Mouse (Mus musculus) cerebellum, adult 9-10 months (tissue): ENCODE data around the gene Luc7l2.

Experiments used
- DNase-seq: peaks from one replicate; pipeline ENCODE4 v3.0.0; 2022

Luc7l2 gene

DNA sequence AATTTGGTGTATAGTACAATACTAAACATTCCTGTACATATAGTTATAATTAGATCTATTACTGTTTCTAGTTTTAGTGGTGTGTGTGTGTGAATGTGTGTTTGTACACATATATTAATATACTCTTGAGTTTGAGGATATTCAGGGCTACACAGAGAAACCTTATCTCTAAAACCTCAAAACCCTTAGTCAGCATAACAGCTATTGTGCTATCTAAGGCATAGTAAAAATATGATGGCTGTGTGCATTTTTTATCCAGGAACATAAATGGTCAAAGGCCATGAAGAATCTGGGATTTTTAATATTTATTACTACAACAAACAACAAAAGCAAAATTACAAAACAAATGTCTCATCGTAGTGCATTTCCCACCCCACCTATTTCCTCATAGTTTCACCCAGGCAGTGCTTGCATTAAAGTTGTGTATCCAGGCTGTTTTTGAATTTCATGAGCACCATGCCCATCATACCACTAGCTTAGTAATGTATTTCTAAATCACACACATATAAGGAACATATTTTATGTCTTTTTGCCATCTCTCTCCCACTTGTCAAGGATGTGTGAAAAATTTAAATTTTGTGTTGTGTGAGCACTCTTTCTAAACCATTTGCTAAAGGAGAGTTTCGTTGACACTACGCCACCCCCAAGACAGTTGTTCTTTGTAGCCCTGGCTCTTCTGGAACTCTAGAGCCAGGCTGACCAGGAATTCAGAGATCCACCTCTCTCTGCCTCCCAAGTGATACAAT is 29.2 kb downstream of the Luc7l2 start:
- DNase-seq, result no peak

DNA sequence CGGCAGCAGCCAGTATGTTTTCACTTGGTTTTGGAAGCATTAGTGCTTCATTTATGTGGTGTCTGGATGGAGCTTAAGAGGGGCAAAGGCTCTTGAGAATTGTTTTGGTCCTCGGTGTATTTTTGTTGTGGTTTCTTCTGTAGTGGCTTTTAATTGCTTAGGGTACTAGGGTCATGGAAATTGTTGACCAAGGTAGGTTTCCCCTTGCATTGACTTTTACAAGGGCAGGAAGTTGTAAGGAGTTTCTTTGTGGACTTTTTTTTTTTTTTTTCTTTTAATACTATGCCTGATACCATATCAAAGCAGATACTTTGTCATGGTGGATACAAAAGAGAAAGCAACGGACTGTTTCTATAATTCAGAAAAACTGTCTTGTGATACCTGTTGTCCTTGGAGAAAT is 30.6 kb downstream of the Luc7l2 start:
- DNase-seq, result no peak

DNA sequence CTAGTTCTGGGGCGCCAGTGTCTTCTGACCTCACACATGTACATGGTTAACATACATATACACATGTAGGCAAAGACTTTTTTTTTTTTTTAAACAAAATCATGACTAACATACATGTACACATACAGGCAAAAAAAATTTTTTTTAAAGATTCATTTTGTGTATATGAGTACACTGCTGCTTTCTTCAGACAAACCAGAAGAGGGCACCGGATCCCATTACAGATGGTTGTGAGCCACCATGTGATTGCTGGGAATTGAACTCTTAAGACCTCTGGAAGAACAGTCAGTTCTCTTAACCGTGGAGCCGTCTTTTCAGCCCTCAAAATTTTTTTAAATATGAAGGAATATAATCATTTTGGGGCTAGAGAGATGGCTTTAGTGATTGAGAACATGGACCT is 46.3 kb downstream of the Luc7l2 start:
- no peak for DNase-seq

DNA sequence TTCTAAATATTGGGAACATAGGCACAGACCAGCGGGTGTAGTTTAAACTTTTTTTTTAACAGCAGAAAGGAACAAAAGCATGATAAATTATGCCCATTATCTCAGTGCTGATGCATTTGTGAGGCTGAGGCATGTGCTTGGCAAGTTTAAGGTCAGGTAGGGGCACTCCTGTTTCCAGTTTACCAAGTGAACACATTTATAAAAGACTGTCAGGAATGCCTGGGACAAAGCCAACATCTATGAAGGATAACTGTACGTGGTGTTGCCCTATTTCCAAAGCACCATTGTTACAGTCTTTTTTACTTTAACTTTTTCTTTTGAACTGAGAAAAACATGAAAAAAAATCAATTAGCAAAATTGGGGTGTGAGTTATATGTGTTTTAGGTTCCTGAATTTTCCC is 58.8 kb downstream of the Luc7l2 start:
- no peak for DNase-seq

DNA sequence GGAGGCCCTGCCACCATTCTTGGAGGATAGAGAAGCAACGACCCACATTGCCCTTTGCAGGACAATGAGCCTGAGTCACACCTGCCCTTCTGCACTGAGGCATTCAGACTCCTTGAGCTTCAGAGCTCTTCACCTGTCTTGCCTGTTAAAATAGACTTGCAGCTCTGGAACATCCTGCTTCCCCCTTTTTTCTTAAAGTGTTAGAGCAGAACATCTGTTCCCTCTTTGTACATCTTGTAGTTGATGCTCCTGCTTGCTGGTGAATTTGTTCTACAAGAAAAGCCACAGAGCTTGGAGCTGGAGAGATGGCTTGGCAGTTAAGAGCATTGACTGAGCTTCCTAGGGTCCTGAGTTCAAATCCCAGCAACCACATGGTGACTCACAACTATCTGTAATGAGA is 71.3 kb downstream of the Luc7l2 start:
- DNase-seq, result no peak

DNA sequence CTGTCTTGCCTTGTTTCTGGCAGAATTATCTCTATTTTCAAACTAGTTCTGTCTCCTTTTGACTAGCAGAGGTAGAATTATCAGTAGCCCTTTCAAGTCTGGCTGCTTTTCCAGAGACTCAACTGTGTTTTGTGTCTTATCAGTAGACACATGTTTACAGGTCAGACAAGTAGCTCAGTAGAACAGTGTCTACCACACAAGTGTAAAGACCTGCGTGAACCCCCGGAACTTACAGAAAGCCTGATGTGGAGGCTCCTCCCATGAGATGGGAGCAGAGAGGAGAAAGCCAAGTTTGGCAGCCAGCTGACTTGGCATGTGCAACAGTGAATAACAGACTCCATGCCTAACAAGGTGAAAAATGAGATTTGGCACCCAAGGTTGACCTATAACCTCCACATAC is 72.3 kb downstream of the Luc7l2 start:
- no peak for DNase-seq

DNA sequence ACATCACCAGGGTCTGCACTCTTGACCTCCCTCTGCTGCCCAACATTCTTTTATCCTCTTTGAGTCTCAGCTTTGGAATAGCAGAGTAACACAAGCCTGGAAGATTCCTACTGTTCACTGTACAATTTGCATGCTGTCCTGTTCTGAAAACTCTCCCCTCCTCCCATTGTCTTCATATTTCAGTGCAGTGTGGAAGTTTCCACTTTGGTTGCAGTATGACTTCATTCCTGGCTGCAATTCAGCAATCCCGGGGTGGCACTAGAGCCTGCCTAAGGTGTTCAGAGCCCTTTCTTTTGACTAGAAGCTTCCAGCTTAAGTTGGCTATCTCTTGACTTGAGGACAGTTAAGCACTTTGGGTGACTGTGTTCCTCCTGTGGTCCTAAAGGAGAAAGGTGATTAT is 73.3 kb downstream of the Luc7l2 start:
- DNase-seq, result peak; percentile 68

DNA sequence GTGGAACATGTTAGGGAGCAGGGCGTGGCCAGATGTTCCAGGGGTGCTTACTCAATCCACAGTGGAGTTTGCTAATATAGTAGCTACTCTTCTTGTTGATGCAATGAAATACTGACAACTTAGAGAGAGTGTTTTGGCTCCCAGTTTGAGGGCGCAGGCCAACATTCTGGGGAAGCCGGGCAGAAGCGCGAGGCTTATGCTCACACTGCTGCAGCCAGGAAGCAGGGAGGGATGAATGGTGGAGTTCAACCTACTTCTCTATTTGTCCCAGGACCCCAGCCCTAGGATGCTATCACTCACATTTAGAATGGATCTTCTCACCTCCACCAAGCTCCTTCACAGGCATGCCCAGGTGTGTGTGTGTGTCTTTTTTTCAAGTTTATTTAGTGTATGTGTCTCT is 75.0 kb downstream of the Luc7l2 start:
- no peak for DNase-seq

DNA sequence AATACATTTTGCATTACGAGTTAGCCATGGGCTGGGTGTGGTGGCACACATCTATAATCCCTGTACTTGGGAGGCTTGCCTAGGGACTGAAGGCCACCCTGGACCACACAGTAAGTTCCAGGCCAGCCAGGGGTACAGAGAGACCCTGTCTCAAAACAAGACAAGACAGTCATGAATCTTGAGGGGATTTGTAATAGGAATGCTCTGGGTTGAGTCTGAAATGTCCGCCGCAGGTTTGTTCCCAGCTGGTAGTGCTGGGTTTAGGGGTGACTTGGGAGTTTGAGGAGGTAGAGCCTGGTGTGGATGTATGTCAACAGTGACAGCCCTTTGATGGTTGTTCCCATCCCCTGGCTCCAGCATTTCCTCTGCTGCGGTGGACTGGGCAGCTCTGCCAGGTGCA is 75.9 kb downstream of the Luc7l2 start:
- no peak for DNase-seq

DNA sequence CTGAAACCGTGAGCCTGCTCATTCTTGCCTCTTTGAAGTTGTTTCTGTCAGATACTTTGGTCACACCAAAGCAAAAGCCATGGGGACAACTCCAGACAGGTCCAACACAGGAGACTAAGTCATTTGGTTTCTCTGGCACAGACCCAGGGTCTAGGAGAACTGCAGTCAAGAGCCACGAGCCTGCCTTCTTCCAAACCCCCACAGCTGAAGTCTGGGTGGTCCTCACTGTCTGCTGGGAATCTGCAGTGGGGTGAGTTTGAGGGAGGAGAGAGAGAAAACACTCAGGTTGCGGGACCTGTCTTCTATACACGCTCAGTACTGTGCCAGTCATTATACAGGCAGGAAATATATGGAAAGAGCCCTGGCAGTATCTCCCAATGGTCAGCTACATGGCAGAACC is 76.4 kb downstream of the Luc7l2 start:
- no peak for DNase-seq

DNA sequence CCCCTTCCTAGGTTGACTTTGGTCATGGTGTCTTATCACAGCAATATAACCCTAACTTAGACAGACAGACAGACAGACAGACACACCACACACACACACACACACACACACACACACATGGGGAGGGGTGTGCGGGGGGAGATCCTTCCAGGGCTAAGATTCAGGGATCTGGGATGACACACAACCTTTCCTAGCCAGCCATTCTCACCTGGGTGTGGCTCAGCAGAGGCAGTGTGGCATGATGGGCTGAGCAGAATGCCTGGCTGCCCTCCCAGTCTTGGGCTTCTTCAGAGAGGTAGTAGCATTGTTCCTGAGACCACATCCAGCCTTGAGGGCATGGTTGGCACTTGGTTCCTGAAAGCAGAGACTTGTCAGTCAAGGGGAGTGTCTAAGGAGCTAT is 78.4 kb downstream of the Luc7l2 start:
- DNase-seq, result no peak

DNA sequence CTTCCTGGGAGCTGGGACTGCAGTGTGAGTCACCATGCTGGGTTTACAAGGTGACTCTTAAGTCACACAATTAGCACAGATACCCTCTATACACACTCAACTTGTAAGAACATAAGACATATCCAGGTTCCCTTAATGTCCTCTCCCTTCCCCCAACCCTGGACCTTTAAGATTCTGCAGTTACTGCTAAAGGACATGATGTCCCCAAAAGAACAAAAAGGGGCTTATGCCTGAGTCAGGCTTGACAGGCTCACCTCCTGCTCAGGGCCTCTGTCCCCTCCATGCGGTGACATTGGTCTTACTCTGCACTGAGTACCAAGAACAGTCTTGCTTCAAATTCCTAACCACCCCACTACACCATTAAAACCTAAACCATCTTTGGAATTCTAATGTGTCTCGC is 81.7 kb downstream of the Luc7l2 start:
- no peak for DNase-seq

DNA sequence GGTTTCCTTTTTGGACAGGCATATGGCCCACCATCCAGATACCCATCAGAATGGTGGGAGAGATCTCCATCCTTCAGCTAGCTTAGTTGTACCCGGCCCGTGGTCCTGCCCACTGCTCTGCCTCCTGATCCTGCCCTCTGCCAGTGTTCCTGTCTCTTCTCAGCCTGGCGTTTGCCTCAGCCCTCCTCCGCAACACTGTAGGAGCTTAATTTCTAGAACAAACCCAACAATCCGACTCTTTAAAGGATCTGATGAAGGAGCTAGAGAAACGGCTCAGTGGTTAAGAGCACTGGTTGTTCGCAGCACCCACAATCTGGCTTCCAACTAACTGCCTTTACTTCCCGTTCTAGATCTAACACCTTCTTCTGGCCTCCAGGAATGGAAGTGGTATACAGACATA is 83.3 kb downstream of the Luc7l2 start:
- DNase-seq, result no peak

DNA sequence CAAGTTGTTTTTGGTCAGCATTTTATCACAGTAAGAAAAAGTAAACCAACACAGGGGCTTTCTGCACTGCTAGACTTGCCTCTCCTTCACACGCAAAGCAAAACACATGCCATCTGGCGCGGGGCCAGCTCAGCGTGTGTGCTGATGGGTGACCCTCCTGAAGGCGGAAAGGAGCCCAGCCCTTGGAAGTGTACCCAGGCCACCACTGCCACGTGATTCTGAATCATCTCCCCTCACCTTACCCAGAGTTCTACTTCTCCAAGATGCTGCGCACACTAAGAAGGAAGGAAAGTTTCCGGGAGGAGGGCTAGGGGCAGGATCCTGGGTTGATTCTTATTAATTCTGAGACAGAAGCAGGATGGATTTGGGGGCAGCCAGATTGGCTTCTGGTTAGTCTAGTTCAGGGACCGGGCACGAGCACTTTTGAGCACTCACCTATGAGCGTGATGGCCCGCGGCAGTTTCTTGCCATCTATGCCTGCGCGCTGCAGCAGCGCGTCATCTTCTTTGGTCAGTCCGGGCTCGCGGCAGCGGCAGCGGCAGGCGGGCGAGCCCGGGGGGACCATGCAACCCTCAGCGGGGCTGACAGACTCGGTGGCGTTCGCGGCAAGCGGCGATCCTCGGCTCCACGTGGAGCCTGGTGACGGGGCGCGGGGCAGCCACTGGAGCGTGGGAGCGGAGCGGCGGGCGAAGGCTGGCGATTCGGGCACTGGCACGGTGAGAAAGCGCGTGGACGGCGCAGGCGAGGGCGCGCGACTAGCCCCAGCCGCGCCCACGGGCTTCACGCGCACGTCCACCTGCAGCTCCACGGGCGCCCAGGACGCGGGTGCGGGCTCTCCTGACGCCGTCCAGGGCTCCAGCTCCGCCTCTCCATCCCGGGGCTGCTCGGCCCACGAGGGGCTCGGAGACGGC is 85.1 kb downstream of the Luc7l2 start:
- no peak for DNase-seq

DNA sequence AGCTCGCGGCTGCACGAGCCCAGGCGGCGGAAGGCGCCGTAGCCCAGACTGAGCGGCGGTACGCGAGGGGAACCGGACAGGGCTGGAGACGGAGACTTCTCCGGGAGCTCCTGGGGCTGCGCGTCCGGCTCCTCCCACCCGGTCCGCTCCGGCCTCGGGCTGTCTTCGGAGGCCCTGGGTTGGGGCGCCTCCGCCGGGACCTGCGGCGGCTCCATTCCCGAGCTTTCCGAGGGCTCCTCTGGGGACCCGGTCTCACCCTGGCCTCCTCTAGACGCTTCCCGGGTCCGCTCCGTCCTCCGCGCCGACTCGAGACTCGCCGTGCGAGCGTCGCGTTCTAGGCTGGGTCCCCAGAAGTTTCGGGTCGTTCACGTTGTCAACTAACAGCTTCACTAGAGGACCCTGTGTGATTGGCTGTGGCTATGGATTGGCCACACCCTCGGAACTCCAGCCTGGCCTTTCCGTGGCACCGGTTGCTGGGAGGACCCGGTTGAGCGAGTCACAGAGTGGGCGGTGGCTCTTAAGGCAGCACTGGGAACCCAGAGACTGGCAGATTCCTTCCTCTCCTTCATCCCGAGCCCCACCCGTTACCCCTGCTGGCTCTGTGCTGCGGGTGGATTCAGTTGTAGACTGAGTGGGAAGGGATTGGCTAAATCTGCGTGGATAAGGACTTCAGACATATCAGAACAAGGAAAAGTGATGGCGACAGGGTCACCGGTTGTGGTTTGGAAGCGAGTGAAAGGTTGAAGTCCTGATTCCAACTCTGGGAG is 85.9 kb downstream of the Luc7l2 start, which contains the start of gene Klrg2:
Gene Klrg2 (minus strand): TSS at position 391 of the 767 bp plus-strand sequence.
- no peak for DNase-seq

DNA sequence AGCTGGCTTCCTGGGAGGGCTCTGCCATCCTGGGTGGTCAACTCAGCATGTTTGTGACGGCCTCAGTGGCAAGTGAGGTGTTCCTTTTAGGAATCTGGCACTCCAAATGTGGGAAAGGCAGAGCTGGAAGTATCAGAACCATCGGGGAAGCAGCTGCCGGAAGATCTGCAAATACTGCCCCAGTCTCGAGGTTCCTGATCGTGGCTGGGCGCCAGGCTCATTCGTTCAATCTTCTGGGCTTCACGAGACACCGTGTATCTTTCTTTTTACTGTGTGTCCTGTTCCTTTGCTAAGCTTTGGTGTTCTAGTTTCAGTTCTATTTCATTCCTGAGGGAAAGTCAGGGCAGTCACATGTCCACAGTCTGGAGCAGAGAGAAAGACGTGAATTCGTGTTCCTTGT is 89.3 kb downstream of the Luc7l2 start:
- DNase-seq, result no peak

DNA sequence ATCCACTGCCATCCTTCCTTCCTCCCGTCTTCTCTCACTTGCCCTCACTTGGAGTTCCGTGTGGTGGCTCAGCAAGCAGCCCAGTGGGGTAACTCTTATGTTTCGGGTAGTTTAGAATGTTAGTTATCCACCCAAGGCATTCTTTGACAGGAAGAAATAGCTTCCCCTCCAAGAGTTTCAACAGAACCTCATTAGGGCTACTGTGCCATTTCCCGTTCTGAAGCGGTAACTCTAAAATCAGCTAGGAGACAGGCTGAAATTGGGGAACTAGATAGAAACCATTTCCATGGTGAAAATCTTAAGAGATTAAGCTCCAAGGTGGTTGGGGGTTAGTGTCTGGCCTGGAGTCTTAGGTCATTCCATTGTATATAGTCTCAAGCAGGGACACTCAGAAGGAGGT is 90.1 kb downstream of the Luc7l2 start:
- no peak for DNase-seq

DNA sequence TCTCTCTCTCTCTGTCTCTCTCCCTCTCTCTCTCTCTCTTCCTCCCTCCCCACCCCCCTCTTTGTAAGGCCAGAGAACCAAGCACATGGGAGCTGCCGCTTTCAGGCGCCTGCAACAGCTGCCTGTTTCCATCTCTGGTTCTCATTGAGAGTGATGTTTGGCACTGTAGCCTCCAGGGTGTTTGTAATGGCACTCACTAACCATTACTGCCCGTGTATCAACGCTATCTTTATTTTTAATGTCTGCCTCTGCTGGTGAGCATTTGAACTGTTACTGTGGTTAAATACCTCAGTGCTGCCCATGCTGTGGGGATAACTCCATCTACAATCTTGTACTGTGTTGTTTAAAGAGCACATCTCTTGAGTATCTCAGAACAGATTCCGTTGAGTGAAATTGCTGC is 90.5 kb downstream of the Luc7l2 start:
- no peak for DNase-seq

DNA sequence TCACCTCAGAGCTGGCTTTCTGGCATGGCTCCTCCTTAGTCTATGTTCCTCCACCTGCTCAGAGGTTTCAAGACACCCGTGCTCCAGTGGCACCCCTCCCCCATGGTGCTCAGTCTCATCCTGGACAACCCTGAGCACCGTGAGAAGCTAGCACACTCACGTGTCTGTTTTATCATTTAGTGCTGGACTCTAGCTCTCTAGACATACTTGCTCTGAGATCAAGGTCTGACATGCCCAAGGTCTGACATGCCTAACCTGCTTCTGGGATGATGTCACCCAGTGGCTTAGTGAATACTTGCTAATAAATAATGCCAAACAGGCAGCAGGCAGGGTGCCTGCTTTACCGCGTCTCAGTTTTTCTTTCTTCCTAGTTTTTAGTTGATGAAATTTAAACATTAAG is 91.5 kb downstream of the Luc7l2 start:
- DNase-seq, result no peak

DNA sequence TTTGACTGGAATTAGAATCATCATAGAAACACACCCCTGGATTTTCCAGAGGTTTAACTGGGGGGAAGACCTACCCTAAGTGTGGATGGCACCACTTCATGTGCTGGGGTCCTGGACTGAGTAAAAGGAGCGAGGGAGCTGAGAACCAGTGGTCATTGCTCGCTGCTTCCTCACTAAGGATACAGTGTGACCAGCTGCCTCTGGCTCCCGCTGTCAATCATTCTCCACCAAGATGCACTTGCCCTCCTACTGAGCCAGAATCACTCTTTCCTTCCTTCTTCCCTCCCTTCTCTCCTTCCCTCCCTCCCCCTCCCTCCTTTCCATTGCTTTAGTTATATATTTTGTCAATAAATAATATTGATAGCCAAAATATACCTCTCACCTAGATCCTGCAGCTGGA is 91.9 kb downstream of the Luc7l2 start:
- DNase-seq, result no peak

DNA sequence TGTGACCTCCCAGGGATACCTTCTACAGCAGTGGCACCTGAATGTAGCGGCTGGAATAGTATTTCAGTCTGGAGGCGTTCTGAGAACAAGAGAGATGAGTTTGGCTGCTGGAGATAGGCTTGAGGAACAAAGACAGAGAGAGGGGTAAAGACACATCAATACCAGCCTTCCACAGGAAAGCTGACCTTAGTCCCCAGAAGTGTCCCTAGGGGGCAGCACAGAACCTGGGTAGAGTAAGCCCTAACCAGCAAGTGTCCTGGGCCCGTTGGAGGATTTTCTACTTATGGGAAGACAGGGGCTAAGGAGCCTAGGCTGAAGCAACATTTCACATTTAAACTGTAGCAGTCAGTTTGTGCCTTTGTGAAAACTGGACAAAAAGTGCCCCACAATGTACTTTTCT is 98.4 kb downstream of the Luc7l2 start:
- no peak for DNase-seq

DNA sequence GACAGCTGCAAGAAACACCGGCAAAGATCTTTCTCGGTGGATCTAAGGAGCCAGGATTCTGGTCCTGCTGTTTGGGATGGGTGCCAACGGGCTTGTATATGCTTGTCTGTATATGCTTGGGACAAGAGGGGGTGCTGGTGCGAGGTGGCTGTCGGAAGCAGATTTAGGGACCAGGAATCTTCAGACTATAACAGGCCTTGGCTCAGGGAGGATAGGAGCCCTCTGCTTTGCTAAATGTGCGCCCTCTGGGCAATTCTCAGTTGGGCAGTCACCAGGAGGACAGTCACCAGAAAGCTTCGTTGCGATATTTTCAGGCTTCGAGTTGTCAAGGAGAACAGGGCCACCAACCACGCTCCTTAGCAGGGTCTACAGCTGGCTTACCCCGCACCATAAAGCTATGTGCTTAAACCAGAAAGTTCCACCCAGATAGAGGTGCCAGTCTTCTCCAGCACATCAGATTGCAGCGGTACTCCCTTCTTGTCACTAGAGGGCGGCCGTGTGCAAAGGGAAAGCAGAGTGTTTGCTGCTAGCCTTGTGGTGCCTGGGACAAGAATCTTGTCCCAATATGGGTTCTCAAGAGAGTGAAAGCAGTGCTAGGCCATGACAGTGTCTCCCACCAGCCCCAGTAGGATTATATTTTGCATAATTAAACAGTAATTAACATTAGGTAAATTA is 99.3 kb downstream of the Luc7l2 start:
- peak; percentile 76 for DNase-seq
